Mouse (Mus musculus): ENCODE measurements at regions not wholly inside any gene's neighbourhood (a gene's known extent, or its start where the extent isn't known, plus 50 kb on each side); places are given as distances from the start of the nearest gene placed in this dataset.

DNA sequence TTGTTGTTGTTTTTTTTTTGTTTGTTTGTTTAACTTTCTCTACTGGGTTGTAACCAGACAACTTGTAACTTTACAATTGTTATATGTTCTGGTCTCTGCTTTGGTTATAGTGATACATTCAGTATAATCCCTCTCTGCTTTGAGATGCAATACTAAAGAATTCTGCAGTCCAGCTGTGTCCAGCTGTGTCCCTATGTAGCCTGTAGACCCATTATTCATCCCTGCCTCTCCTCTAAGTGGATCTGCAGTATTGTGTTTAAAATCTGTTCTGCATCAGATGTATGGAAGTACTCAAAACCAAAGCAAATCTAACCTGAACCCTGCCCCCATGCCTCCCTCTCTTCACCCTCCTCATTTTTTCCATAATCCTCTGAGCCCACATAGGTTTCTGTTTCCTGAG lies 279.6 kb downstream of the Rps29 start:
- no peak for DNase-seq (ENCODE audit: low spot score)

DNA sequence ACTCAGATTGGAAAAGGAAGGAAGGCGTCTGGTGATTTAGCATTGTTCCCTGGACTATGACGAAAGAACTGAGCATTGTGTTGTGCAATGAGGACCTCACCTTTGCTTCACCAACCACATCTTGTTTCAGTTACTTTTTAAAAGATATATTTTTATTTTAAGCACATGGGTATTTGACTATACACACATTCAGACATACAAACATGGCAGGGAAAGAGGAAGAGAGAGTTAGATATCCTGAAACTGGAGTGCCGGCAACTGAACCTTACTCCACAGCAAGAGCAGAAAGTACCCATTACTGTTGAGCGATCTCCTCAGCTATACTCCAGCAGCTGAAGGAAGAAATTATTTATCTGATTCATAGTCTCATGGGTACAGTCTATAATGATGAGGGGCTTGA lies 287.7 kb downstream of the Rps29 start:
- DNase-seq (ENCODE audit: low spot score) = no peak

DNA sequence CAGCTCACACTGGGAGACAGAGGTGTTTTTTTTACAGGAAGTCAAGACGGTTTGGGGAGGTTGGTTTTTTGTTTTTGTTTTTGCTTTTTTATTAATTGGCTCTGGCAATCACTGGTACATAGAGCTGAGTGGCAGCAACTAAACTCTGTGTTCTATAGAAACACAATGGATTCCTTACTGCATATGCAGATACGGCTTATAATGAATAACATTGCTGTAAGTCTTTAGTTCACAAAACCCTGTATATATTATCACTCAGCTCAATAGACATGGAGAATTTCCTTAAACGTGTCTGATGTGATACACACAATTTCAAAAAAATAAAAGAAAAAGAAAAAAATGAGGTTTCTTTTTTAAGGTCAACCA lies 296.0 kb downstream of the Rps29 start:
- no peak for DNase-seq (ENCODE audit: low spot score)

DNA sequence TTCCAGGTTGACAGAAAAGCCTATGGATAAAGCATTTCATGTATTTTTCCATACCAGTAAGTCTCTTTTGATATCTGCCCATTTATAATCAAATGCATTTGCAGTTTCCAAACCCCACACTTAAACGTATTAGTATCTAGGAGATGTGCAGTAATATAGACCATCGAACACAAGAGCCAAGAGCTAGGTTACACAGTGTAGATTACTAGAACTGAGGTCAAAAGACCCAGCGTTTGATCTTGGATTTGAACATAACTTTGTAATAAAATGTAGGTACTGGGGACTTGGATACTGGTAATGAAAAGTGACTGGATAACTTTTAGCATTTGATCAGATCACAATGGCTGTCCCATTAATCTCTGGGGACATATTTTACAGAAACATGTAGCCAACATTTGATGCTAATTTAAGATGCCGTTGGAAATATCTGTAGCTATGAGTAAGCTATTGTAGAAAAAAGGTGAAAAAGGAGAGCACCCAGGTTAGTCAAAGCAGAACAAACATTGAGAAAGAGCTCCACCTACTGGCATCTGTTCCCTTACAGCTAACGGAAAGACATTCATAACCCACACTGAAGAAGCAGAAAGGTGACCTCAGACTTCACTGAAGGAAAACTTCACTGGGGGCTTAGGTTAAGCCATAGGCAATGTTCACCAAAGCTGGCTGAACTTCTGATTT lies 296.5 kb downstream of the Rps29 start:
- DNase-seq (ENCODE audit: low spot score) = no peak

DNA sequence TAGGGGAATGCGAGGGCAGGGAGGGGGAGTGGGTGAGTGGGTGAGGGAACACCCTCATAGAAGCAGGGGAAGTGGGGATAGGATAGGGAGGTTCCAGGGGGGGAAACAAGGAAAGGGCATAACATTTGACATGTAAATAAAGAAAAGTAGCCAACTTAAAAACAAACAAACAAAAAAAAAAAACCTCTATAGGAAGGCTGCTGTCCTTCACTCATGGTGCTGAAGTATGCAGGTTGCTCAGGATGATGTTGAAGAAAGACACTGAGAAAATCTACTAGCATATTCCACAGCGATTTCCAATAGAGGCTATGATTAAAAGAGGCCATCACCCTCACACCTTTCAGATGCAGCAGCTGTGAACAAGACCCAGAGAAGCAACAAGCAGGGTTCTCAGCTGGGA lies 298.7 kb downstream of the Rps29 start:
- no peak for DNase-seq (ENCODE audit: low spot score)

DNA sequence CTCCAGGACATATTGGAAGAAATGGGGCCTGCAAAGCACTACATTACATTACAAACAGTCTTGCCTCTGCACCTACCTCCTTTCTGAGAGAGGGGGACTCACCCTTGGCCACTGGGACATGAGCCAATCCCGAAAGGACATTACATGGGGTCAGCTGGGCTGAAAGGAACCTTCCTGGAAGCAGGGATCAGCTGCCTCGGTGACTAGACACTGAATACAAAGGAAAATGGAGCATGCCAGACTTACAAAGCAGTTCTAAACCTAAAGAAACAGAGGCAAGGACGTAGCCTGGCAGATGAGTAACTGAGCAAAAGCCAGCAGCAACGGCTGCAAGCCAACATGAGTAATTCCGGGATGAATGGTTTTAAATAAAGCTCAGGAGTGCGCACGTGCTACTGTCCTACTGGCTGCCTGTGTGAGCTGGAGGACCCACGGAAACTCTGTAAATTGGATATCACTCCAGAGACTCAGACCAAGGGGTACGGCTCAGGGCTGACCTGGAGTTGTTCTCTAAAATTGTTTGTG lies 309.3 kb downstream of the Rps29 start:
- no peak for DNase-seq (ENCODE audit: low spot score)

DNA sequence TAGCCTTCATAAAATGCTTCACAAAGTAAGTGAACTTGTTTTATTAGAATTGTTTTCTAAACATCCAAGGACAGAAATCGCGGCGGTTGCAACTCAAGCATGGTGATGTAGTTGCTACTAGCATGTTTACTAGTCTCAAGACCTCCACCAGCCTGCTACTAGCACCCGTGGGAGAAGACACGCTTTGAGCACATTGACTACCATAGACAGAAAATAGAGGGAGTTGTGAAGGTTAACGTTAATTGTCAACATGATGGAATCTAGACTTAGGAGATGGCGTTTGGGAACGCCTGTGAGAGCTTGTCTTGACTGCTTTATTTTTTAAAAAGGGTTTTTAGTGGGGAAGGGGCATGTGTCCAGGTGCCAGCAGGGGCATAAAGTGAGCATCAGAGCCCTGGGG lies 318.2 kb downstream of the Rps29 start:
- DNase-seq (ENCODE audit: low spot score) = no peak

DNA sequence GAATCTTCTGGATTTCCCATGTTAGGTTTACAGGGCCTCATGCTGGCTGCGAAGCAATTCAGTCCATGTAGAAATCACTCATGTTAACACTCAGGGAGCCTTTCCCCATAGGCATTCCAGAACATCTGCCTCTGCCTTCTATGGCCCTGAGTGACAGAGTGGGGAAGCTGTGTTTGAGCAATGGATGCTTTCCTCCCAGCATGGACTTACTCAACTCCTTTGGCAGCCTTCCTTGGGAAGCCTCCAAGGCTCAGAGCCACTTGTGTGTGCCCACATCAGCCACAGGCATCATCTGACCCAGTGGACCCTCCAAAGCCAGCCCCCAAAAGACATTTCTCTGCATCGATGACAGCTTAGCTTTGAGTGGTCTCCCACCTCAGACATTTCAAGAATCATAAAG lies 318.8 kb downstream of the Rps29 start:
- no peak for DNase-seq (ENCODE audit: low spot score)

DNA sequence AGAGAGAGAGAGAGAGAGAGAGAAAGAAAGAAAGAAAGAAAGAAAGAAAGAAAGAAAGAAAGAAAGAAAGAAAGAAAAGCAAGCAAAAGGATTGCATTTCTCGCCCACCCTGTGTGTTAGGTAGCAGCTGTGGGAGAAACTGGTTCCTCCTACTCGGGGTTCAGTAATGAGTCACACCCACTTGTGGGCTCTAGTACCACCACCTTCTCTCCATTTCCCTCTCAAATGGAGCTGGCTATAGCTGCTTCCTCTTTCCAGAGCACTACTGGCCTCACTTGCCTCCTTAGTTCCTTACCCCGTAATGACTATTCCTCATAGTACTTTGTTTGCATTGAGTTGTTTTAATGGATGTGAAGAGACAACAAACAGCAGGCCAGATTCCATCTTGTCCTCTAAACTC lies 323.0 kb downstream of the Rps29 start:
- DNase-seq (ENCODE audit: low spot score) = no peak

DNA sequence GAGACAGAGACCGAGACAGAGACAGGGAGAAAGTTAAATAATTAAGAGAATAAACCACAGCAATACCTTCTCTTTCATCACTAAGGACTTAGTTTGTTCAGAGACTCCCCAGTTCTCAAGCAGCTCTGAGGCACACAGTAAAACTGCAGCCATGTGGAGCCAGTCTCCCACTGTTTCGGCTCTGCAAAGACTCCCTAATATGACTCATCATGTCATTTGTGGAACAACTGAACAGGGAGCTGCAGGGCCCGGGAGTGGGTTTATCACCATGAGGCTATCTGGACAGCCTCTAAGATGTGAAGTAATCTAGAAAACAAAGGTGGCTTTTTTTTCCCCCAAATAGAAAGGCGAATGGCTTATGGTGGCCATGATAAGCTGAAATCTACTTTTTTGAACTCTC lies 325.1 kb downstream of the Rps29 start:
- DNase-seq (ENCODE audit: low spot score) = no peak

DNA sequence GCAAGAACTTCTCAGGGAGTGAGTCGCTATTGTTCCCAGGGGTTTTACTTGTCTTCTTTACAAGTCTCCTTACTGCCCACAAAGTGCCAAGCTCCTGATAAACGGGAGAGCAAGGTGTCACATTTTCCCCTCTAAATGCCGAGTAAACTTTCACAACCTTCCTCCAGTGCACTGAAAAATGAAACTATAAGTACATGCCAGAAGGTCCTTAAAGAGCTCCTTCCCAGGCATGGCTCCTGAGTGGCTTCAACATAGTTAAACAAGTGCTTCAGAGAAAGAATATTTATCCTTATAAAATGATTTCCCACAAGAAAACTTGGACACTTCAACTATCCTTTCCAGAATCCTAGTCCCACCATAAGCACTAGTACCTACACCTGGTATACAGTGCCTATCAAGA lies 329.6 kb downstream of the Rps29 start:
- no peak for DNase-seq (ENCODE audit: low spot score)

DNA sequence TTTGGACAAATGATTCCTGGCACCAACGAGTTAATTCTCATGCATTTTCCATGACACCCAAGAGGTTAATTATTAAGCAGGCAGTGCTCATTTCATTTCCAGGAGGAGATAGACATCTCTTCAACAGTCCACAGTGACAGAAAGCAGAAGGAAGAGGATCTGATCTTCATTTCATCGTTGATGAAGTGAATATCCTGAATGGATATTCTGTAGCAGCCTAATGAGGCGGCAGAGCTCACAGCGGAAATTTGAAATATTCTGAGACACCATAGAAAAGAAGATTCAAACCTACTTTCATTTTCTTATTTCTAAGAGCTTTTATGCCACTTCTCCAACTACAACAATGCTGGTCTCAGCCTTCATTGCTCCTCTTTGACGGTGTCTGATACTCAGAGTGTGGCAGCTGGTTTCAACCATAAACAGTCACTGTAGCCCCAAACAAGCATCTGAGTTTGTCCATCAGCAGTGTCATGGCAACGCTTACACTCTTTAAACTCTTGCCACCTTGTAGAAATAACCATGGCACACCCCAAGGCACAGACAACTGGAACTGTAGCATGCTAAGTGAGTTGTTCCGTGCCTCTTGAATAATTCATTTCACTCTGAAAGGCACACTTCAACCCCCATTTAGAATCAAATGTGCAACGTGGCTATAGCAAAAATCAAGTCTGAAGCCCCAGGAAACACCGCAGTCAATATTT lies 331.3 kb downstream of the Rps29 start:
- no peak for DNase-seq (ENCODE audit: low spot score)

DNA sequence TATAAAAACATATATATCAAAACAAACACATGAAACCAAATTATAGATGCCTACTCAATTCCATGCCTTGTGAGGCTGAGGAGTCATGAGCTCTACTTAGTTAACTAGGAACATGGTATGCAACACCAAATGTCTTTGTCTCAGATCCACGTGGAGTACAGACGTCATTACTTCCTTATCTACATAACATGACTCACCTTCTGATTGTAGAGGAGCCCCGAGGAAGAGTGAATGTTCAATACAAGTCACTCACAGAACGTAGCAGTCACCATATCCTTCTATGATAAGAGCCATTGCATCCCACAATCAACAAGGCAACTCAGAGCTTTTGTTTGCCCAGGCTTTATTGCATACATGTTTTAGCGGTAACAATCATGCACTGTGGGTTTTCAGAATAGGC lies 364.6 kb downstream of the Rps29 start:
- DNase-seq (ENCODE audit: low spot score) = no peak

DNA sequence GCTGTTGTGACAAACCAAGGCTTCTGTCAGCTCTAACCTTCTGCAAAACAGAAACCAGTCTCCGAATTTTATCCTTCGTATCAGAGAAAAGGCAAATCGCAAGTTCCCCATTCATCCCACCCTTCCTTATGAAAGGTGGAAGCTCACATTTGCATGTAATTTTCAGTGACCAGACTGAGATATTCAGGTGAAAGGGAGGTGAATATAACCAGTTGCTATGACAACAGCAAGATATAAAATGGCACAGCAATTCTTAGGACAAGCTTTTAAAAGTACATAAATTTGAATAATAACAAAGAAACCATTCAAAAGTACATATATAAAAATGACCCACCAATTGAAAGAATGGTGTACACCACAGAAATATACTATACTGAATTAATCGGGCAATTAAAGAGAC lies 375.4 kb downstream of the Rps29 start:
- DNase-seq (ENCODE audit: low spot score) = no peak

DNA sequence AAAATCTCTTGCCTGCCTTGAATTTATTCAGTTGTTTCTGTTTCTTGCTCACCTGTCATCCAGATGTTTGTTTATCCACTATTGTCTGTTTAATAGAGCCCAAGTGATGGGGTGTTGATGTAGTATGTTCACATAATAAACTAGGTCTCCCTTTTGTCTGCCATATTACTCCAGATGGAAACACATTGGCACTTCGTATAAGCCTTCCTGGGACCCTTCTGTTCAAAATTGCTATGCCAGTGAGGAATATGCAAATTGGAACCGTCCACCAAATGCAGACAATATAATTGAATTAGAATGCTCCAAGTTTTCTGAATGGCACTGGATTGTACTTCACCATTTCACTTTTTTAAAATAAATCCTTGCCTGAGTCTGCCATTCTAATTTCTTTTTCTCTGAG lies 383.5 kb downstream of the Rps29 start:
- DNase-seq (ENCODE audit: low spot score) = no peak

DNA sequence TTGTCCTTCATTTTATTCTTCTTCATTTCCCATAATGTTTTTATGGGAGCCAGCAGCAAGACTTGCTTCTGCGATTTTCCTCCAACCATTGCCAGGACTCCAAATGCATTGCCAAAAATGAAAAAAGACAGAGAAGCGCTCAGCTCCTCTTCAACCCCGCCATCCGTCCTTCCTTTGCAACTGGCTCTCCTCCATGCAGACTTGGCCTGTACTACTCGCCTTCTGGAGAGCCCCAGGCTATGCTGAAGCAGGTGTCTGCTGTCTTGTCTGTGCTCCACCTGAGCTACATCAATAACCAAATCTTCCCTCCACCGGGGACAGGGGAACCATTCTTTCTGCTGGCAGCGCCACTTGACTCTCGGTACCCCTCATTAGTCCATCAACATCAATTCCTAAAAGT lies 384.2 kb downstream of the Rps29 start:
- DNase-seq (ENCODE audit: low spot score) = no peak

DNA sequence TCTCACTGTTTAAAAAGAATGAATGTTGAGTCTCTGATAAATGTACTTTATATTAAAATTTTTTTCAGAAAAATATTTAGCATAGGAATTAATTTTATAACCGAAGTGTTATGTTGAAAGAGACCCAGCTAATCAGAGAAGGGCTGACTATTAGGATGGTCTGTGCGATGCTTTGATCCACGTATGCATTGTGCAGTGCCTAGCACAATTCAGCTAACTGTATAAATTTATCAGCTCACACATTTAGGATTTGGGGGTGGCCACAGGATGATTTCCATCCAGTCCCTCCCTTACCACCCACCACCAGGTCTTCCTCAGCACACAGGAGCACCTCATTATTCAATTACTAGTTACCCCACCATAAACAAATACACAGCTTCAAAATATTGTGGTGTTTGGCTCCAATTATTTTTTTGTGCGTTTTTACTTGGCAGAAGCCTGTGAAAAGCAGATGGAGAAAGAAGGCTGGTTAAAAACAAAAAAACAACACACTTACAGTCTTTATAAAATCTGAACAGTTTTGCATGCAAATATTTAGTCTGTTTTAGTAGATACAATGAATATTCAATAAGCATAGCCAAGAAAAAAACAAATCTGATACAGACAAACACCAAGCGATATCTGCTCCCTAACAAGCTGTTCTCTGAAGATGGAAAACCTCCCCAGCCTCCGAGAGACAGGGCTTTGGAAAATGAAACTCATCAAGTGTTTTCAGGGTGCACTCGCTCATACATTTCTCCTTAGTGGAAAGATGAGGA lies 400.5 kb downstream of the Rps29 start:
- no peak for DNase-seq (ENCODE audit: low spot score)

DNA sequence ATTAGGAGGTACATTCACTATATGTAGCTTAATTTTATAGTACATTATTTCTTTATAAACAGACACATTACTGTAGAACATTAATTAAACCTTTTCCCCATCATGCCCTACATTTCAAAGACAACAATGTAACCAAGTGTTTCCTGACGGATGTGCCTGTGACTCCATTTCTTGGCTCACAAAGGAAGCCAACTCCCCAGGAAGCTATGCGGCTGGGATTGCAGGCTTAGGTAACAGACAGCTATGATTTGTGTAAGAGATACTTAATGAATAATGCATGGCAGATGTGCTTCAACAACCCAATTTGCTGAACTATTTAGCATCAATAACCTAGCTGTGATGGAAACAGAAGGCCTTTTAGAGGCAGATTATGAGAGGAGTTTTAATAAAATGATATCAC lies 430.1 kb downstream of the Rps29 start:
- no peak for DNase-seq (ENCODE audit: low spot score)

DNA sequence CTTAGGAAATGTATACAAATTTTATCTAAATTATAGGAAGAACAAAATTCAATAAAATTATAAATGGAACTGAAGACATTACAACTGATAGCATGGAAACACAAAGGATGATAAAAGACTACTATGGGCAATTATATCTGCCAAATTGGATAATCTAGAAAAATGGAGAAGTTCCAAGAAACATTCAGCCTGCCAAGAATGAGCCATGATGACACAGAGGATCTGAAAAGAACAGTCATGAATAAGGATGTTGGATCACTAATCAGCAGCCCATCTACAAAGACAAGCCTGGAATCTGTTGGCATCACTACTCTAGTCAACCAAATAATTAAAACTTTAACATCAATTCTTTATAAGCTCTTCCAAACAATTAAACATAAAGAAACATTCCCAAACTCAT lies 440.0 kb downstream of the Rps29 start:
- DNase-seq (ENCODE audit: low spot score) = no peak

DNA sequence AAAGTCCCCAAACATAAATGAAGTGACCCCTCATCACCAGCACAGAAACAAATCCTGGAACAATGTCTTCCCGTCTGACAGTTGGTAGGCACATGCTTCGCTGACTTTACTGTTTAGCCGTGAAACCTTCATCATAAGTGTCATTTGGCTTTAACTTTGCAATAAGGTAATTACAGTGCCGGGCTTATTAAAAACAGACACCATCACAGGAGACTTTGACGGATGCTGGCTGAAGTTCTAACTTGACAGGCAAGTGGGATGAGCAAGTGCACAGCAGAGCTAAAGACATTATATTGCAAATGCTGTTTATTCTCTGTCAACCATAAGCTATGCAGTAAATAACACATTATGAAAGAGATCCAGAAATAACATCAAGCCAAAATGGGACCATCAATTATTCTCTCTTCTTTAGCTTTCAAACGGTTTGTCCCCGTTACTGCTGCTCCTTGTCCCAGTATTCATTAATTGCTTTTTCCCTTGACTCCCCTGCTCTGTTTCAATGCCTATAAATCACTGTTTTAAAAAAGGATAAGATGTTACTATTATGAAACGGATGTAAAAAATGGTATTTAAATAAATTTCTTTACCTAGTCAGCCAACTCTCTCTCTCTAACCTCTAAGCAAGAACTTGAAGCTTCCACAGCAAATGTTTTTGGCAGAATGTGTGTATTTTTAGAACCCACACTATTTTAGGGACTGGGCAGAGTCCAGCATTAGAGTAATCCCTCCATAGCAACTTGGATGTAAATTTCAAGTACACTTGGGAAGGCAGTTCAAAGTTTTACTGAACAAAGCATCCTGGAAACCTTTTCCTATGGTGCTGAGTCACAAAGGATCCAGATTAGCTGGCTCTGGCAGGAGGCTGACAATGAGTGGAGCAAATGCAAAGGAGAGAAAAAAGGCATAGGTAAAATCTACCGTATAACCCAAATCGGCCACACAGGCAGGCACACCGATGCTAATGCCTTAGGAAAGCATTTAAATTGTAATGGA lies 464.4 kb downstream of the Rps29 start:
- DNase-seq (ENCODE audit: low spot score) = no peak

DNA sequence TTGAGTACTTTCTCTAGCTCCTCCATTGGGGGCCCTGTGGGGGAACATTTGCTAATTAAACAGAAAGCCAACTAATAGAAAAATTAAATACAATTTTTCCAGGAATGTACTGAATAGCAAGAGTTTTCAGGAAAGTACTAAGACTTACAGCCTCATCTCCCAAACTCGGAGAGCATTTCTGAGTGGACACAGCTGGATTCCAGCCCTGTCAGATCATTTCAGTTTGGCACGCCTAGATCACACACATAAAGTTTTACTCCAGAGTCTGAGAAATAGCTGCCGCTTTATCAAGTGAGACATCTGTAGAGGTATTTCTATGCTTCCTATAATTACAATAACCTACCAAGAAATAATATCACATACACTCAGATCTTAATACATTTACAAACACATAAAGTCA lies 470.7 kb downstream of the Rps29 start:
- no peak for DNase-seq (ENCODE audit: low spot score)

DNA sequence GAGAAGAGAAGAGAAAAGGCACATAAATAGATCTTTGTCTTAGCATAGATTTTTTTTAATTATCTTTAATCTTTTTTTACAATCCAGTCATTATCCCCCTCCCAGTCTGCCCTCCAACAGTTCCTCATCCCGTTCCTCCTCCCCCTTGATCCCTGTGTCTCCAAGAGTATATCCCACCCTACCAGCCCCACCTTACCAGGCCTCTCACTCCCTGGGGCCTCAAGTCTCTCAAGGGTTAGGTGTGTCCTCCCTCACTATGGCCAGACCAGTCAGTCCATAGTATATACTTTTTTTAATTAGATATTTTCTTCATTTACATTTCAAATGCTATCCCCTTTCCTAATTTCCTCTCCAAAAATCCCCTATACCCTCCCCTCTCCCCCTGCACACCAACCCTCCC lies 475.1 kb downstream of the Rps29 start:
- no peak for DNase-seq (ENCODE audit: low spot score)

All from ovary, postnatal 36 days (tissue).